Mouse (Mus musculus) left cerebral cortex, adult 9 months (tissue): ENCODE data around the gene Comt.

ENCODE experiments used
- DNase-seq, 2 experiments: peaks; one replicate each; pipeline ENCODE4 v3.0.0; 2022; ENCODE audit warnings: low spot score in 2 of 2

The Comt gene

GRCm38 (mm10) chr16:18433341-18433920 lies 6.8 kb upstream of the Comt start:
- no peak for DNase-seq

- DNase-seq, result no peak
These were observed 4.1 kb upstream of the Comt start for GRCm38 (mm10) chr16:18430641-18431212.

DNA sequence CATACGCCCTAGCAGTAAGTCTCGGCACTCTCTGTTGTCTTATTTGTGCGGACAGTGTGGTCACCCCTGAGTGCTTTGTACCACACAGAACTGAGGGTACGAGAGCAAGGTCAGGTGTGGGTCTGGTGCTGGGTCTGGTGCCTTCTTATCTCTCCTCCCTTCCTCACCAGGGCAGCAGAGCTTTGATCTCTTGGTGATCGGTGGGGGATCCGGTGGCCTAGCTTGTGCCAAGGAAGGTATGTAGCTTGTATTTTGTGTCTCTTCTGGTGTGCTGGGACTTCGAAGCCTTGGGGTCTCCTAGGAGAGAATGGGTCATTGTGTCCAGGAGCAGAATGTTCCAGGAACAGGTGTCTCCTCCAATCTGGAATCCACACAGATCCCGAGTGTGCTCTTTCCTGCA lies 3.0 kb upstream of the Comt start:
- no peak for DNase-seq

DNA sequence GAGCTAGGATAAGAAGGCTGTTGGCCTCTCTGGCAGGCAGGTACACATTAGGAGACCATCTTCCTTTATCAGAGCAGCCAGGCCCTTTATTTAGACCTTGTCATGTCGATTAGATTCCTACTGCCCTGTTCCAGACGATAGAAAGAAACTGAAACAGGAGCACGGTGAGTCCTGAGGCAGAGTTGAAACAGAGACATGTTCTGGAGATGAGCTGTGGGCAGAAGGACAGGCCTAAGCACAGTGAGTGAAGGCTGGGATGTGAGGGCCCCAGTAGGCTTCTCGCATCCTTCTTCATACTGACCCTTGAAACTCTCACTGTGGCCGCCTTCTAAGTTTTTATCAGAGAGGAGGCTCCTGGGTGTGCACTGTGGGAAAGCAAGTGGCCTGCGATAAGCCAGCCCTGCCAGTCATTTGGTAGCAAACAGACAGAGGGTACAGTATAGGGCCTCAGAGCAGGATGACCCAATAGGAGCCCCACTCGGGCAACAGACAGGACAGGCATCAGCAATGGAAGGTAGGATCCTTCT lies 1.9 kb upstream of the Comt start:
- DNase-seq, result no peak

GRCm38 (mm10) chr16:18428011-18428515 lies 1.4 kb upstream of the Comt start:
- DNase-seq, result no peak

DNA sequence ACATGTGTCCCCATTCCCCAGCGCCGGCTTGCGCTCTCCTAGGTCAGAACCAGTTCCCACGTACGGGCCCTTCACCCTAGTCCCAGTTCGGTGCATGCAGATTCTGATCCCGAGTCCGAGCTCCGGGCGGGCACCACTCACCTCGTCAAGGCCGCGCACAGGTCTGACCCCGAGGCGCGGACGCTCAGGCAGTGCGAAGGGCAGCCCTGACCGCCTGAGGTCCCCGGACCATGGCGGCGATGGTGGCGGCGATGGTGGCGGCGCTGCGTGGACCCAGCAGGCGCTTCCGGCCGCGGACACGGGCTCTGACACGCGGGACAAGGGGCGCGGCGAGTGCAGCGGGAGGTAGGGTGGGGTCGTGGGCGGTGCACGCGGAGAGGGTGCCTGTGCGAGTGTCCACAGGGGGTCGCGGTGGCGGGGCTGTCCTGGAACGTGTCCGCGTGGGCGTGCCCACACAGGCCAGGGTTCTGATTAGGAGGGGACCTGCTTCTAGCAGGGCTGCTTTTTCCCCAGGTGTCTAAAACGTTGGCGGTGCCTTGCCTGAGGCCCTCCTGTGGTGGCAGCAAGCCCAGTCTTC lies 349 bp downstream of the Comt start, which contains the start of gene Txnrd2:
Gene Txnrd2 (plus strand): TSS at position 170 of the 577 bp plus-strand sequence.
- DNase-seq, result peak in 1 of 2 experiments; percentile 80

GRCm38 (mm10) chr16:18425475-18426214 lies 1.0 kb downstream of the Comt start:
- DNase-seq, result no peak

DNA sequence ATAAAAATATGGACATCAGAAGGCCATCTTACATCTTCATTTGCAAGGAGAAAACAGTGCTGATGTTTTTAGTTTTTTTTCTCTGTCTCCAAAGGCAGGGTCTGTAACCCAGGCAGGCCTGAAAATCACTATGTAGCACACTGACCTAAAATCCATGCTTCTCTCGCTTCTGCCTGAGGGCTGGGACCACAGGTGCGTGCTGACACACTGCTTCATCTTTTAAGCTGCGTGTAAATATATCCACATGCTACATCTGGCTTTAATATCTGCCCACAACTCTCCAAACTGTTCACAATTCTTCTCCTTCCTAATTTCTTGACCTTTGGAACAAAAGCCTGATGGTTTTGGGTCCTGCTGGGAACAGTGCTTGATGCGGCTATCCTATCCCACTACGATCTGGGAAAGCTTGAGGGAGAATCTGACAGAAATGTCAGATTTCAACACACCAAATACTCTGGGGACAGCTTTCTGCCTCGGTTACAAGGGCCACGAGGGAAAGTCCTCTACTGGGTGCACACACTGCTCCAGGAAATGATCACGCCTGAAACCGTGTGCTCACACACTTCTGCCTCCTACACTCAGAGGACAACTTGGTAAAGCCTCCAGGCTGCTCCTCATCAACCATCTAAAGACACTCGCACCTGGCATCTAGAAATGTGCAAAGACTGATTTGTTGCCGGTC lies 2.1 kb downstream of the Comt start:
- no peak for DNase-seq

- no peak for DNase-seq
These were observed 2.8 kb downstream of the Comt start for GRCm38 (mm10) chr16:18423915-18424265.

GRCm38 (mm10) chr16:18423203-18423914 lies 3.3 kb downstream of the Comt start:
- no peak for DNase-seq

GRCm38 (mm10) chr16:18420571-18420970 lies 6.1 kb downstream of the Comt start:
- DNase-seq, result no peak

DNA sequence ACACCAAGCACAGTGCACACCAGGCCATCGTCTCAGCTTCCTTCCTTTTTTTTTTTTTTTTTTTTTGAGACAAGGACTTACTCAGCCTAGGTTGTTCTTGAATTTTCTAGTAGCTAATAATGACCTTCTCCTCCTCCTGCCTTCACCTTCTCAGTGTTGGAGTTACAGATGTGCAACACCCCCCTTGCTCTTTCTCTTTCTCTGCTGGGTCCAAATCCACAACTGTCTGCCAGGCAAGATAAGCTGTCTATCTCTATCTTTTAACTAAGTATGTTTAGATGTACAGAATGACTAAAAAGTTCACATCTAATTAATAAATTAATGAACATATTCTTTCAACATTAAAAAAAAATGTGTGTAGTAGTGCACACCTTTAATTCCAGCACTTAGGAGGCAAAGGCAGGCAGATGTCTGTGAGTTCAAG lies 7.0 kb downstream of the Comt start:
- DNase-seq, result no peak

GRCm38 (mm10) chr16:18418756-18419602 lies 7.7 kb downstream of the Comt start:
- no peak for DNase-seq

DNA sequence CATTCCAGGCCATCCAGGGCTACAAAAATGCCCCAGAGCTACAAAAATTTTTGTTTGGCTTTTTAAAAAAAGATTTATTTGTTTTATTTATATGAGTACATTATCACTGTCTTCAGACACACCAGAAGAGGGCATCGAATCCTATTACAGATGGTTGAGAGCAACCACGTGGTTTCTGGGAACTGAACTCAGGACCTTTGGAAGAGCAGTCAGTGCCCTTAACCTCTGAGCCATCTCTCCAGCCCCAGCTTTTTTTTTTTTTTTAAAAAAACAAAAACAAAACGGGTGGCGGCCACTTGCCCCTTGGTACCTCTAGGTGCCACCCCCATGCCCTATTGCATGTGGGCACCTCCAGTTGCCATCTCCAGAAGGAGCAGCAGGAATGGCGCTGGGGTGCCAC lies 9.2 kb downstream of the Comt start:
- DNase-seq, result no peak

DNA sequence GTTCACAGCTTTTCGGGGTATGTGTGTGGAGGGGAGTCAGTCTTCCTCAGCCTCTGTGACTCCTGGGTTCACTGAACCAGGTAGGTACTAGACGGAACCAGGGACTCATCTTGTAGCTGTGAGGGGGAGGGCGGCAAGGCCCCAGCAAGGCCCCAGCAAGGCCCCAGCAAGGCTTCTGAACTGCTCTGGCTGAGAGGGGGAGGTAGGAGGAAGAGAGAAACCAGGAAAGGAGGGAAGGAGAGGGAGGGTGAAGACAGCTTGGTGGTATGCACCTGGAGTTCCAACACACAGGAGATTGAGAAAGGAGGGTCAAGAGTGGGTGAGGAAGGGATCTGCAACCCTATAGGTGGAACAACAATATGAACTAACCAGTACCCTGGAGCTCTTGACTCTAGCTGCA lies 9.8 kb downstream of the Comt start:
- no peak for DNase-seq

- DNase-seq, result peak in 1 of 2 experiments; percentile 72
These were observed 10.4 kb downstream of the Comt start for GRCm38 (mm10) chr16:18416094-18416761.

GRCm38 (mm10) chr16:18413032-18413816 lies 13.4 kb downstream of the Comt start:
- DNase-seq, result no peak

GRCm38 (mm10) chr16:18411802-18412476 lies 14.7 kb downstream of the Comt start:
- no peak for DNase-seq
